Mouse (Mus musculus): ENCODE measurements around the gene Ndufv3. TPM values are rescaled to one million over a fixed set of nuclear protein-coding genes. Genes with fewer than 3 reads are reported as not detected.
"Not testable (repeated sequence)": the region's sequence is repeated elsewhere in the genome, so short reads cannot be mapped to it uniquely, and the experiment has no call there.

The Ndufv3 gene
- total RNA-seq, 2 experiments from 2014 or later, result 439 to 467 TPM

DNA sequence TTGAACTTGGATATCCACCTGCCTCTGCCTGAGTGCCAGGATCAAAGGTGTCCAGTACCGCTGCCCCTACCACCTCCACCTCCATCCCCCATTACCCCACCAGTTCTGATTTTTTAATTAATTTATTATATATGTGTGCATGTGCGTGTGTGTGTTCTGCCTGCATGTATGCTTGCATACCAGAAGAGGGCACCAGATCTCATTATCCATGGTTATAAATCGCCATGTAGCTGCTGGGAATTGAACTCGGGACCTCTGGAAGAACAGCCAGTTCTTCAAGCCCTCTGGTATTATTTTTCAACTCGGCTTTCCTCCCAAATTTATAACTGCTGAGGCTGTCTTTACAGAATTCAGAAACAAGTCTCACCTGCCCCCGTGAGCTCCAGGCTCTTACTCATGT is 9.0 kb upstream of the Ndufv3 start:
- intact Hi-C loops (cut with DNase I), result no loop called here
- no peak for DNase-seq

DNA sequence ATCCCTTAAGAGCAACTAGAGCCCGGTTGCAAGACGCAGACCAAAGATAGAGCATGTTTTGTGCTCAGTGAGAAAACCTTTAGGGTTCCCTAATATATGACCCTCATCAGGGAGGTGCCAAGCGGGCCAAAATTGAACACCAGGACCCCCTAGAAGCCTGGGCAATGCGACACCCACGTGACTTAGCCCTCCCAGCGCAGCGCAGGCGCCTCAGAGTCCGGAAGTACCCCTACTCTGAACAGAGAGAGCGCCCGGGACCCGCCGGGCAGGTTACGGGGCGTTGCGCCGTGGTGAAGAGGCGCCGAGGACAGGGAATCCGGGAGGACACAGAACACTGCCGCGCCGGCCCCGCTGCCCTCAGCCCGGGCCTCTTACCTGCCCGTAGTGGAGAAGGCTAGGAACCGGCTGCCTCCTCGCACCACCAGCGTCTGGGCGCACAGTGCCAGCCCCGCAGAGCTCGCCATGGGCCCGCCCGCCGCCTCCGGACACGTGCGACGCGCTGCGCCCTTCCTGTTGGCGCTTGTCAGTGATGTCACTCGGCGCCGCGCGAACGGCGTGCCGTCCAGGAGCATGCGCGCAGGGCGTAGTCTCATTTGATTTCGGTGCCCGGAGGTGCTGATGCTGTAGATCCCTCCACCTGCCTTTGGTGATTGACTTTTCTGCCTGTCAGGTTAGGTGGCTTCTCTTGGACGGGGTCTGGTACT is 8.0 kb upstream of the Ndufv3 start:
- peak; percentile 70 to 76 for DNase-seq
- intact Hi-C loops (cut with DNase I), result no loop called here

DNA sequence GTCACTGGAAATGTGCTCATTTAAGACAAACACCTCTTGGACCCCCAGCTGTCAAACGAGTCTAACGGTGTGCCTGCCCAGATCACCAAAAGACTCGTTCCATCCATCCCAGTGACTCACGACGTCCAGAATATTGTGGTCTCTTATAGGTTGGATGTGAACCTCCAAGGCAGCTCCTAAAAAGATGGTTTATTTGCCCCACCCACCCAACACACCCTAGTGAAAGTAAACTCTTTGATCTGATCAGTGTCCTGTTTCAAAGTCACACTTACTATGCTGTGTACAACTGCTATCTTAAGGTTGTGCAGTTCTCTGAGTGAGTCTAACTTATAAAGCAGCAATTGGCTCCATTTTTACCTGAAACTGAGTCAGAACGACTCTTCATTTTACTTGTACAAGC is 7.3 kb upstream of the Ndufv3 start:
- DNase-seq, result no peak
- intact Hi-C loops (cut with DNase I), result no loop called here

DNA sequence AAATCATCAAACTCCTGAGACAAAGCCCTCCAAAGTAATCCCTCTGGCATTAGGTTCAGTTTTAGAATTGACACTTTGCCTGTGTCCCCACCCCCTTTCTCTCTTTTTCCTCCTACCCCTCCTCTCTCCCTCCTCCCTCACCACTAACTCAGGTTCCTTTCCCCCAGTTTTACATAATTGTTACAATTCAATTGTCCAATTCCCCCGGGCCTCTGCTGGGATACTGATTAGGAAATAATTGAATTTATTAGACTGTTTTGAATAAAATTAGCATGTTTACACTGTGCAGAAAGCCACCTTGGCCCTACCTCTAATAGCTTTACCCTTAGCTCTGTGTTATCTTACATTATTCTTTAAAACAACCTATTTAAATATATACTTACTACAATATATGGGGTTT is 5.2 kb upstream of the Ndufv3 start:
- no peak for DNase-seq
- intact Hi-C loops (cut with DNase I), result no loop called here

DNA sequence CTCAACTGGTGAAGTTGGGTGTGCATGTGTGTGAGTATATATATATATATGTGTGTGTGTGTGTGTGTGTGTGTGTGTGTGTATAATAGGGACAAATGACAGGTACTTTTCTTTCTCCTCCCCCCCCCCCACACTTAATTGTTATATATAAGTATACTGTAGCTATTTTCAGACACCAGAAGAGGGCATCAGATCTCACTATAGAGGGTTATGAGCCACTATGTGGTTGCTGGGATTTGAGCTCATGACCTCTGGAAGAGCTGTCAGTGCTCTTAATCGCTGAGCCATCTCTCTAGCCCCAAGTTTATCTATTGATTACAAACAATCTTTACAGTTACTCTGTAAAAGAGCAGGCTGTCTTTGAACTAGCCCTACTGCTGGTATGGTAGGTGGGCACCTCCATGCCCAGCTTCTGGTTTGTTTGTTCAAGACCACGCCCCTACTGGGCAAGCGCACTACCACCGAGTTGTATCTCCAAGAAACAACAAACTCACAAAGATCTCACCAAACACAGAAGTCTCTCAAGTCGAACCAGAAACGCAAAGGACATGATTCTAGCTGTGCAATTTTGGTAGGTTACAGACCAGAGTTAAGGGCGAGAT is 470 bp upstream of the Ndufv3 start:
- no peak for DNase-seq
- intact Hi-C loops (cut with DNase I), result no loop called here

DNA sequence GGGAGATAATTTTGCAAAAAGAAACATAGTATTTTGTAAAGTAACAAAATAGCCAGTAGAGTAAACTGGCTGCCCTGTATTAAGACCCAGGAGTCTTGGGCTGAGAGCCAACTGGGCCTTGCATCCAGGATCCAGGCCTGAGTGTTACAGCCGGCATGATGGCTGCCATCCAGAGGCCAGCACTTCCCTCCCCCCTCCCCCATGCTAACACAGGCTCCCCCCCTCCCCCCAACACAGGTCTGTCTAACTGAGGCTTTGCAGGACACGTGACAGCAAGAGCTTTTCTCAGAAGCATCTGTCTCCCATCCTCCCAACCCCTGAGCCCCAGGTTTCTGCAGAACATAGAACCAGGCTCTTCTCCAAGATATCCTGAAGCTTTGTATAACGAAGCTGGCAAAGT is 980 bp downstream of the Ndufv3 start:
- peak in 1 of 2 experiments; percentile 39 for DNase-seq
- intact Hi-C loops (cut with DNase I), result loop anchor here (5.0 kb wide), 1 partner anchor 36 kb away; no protein-coding TSS in a partner anchor

DNA sequence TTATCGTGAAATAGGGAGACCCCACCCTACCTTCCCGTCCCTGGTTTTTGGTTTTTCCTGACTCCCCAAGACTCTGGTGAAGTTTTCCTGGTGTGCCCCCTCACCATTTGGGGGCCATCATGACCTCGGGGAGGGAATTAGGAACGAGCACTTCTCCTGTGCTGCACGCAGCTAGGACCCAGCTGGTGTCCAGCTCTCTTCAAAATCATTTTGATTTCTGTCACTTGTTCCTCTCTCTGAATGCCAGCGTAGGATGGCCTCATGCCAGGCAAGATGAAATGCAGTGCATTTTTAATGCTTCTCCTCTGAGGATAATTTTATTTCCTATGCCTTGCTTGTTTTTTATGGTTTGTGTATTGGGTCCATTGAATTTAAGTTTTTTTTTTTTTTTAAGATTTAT is 2.0 kb downstream of the Ndufv3 start:
- intact Hi-C loops (cut with DNase I), result loop anchor here (5.0 kb wide), 1 partner anchor 35 kb away; no protein-coding TSS in a partner anchor

DNA sequence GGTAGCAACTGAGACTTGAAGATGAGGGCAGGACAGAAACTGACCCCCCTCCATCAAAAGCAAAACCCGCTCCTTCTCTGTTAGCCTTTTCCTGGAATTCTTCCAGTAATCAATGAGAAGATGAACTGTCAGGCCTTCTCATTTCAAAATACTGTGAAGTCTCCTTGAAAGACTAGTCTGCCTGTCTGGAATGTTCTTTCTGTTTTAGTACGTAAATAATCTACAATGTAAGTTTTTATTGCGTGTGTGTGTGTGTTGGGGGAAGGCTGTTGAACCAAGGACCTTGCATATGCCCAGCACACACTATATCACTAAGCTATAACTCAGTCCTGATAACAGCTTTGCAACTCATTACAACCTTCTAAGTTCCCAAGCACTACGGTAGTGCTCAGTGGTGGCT is 5.2 kb downstream of the Ndufv3 start:
- intact Hi-C loops (cut with DNase I), result loop anchor here (2.0 kb wide), 1 partner anchor 142 kb away; no protein-coding TSS in a partner anchor
- no peak for DNase-seq

More for the DNA sequence above, 2.0 kb downstream of the Ndufv3 start:
- no peak for DNase-seq

DNA sequence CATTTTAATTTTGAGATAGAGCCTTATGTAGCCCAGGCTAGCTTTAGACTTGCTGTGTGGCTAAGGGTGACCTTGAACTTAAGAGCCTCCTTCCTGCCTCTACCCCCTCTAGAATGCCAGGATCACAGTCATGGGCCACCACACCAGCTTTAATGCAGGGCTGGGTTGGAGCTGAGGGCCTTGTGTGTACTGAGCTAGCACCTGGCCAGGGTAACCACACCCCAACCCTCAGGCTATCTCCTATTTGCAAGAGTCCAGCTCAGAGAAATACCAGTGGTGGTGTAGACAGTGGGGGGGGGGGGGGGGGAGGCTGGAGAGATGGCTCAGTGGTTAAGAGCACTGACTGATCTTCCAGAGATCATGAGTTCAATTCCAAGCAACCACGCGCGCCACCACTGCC is 5.9 kb downstream of the Ndufv3 start:
- intact Hi-C loops (cut with DNase I), result loop anchor here (2.0 kb wide), 1 partner anchor 141 kb away; no protein-coding TSS in a partner anchor
- no peak for DNase-seq

DNA sequence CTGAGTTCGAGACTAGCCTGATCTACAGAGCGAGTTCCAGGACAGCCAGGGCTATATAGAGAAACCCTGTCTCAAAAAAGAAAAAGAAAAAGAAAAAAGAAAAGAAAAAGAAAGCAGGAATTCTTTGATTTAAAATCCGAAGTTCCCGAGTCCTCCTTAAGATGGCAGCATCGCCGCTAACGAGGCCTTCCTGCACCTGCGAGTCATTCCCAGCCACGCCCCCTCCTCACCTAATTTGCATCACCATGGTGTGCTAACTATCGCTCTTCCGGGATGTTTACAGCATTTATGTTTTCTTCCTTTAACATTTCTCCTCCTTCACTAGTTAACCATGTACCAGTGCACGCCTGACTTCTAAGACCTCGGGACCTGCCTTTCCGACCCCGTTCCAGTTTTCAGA is 9.4 kb downstream of the Ndufv3 start:
- no peak for DNase-seq
- intact Hi-C loops (cut with DNase I), result no loop called here

DNA sequence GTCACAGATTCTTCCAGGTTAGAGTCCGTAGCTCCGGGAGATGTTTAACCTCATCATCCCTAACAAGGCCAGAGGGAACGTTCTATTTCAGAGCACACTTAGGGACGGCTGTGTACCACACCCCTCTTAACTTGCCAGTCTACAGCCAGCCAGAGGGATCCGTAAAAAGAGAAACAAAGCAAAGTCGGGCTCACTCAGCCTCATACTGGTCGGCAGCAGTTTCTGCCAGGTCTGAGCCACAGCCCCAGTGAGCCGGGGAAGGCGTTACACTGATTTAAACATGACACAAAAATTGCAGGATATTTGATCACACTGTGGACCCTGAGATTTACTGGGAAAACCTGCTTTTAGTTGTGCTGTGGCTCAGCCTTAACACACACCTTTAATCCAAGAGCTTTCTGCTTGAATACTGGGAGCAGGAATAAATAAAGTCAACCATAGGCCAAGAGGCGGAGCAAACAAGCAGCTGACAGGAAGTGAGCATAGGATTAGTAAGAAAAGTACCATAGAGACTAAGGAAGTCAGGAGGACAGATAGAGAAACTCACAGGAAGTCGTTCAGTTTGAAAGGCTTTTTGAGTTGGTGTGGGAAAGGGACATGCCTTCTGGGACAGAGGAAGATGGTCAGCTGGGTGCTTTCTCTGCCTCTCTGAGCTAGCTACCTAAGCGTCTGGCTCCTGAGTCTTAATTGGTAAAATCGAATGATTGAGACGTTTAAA is 11.7 kb downstream of the Ndufv3 start:
- intact Hi-C loops (cut with DNase I), result no loop called here
- DNase-seq, result no peak

DNA sequence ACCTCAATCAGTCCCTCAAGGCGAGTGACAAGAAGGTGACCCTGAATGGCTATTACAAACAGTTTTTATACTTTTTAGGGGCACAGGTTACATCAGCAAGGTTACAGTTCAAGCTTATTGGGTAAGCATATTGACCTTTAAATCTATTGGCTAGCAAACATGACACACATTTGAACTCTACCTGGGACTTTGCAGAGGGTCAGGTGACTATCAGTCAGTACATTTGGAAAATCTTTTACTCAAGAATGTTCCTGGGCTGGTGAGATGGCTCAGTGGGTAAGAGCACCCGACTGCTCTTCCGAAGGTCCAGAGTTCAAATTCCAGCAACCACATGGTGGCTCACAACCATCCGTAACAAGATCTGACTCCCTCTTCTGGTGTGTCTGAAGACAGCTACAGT is 12.4 kb downstream of the Ndufv3 start:
- intact Hi-C loops (cut with DNase I); DNase-seq: not testable (repeated sequence)

DNA sequence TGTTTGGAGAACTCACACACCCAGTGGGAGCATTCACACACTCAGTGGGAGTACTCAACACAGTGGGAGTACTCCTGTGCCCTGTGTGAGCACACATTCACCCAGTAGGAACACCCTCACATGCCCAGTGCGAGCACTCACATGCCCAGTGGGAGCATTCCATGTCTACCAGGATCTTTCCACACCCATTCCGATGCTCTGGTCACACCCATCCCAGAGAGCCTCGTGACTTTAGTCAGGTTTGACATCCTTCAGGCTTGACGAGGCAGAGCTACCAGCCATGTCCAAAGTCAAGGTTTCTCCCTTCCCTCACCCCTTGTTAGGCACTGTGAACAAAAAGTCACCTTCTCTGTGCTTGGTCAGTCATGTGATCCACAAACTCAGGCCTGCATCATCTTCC is 15.4 kb downstream of the Ndufv3 start:
- no peak for DNase-seq
- intact Hi-C loops (cut with DNase I), result no loop called here

DNA sequence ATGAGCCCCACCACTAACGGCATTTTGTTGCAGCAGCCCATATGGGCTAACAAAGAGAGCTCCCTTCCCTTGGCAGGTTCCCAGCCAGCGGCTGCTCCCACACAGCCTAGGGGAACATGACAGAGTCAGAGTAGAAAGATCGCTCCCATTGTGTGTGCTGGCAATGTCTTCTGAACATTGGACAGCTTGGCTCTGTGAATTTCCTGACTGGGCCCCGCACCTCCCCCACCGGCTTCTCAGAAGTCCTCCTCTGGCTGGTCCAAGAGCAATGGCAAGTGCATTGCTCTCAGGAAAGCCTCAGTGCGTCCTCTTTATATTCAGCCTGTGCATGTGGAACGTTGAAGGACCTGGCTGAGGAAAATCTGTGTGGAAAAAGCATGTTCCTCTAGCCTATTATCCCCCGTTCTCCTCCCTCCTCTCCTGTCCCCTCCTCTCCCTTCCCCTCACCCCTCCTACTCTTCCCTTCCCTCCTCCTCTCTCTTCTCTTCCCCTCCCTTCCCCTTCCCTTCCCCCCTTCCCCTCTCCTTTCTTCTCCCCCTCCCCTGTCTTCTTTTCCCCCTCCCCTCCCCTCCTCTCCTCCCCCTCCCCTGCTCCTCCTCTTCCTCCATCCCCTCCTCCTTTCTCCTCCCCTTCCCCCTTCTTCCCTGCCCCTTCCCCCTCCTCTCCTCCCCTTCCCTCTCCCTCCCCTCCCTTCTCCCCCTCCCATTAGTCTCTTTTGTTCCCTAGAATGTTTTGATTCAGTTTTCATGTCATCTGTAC is 16.1 kb downstream of the Ndufv3 start:
- peak; percentile 46 to 51 for DNase-seq
- intact Hi-C loops (cut with DNase I), result no loop called here

DNA sequence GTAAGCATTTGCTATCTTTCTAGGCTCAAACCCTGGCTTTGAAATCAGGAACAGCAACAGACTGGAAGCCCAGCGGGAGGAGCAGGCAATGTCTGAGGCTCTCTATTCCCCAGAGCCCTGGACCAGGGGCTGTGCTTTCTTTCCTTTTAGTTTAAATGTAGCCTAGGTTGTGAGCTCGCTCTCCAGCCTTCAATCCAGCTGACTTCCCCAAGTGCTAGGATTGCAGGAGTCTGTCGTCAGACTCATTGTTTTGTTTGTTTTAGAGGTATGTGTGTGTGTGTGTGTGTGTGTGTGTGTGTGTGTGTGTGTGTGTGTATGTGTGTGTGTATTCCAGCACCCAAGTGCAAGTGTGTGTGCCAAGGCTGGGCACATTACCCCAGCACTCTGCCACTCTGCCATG is 20.2 kb downstream of the Ndufv3 start:
- intact Hi-C loops (cut with DNase I), result no loop called here
- no peak for DNase-seq

DNA sequence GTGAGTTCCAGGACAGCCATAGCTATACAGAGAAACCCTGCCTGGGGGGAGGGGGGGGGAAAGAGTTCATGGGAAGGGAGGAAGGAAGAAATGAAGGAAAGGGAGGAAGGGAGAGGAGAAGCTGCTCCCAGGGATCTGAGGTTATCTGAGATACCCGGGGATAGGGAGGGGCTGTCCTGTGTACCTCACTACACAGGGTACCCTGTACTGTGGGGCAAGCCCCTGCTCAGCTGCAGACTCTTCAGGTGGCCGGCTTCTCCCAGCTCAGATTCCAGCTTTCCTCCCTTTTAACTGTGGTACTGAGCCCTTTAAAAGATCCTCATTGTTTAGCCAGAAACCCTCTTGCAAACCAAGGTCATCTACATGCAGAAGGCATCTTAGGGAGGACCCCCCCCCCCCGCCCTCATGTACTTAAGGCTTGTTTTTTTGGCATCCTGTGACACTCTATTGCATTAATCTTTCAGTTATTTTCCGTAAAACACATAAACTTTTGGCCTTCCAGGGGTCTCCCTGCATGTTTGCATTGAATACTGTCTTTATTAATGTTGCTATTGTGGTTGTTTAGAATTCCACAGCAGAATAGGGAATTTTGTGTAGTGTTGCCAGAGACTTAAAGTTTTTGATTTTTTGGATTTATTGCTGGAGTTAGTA is 21.0 kb downstream of the Ndufv3 start:
- intact Hi-C loops (cut with DNase I), result no loop called here
- no peak for DNase-seq

DNA sequence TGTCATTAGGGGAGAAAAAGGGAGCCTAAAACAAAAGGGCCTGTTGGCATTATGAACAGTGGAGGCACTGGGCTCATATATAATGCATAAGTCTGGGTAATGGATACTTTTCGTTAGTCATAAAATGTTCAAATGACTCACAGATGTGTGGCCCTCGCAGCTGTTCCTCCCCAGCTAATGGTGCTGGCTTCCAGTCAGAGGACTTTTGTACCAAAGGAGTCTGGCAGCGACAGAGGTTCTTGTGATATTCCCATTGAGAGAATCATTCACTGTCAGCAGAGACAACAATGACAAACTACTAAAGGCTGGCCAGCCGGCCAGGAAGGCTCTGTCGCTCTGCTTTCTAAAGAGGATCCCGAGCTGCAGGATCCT is 21.5 kb downstream of the Ndufv3 start:
- intact Hi-C loops (cut with DNase I), result no loop called here
- DNase-seq, result peak in 1 of 2 experiments; percentile 39

DNA sequence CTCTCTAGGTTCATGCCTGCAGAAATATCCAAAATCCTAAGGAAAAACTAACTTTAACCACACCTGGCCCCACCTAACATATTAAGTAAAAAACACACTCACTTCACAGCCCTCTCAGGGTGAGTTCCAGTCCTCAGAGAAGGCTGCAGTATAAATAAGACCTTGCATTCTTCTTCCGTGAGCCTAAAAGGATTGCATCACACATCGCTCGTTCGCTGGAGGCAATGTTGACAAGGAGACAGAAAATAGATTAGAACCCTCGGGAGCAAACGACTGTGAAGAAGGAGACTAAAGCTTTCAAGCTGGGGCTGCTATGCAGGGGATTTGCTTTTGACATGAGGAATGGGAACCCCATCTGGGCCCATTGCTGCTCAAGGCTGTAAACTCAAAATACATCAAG is 23.7 kb downstream of the Ndufv3 start:
- DNase-seq, result no peak
- intact Hi-C loops (cut with DNase I), result no loop called here

DNA sequence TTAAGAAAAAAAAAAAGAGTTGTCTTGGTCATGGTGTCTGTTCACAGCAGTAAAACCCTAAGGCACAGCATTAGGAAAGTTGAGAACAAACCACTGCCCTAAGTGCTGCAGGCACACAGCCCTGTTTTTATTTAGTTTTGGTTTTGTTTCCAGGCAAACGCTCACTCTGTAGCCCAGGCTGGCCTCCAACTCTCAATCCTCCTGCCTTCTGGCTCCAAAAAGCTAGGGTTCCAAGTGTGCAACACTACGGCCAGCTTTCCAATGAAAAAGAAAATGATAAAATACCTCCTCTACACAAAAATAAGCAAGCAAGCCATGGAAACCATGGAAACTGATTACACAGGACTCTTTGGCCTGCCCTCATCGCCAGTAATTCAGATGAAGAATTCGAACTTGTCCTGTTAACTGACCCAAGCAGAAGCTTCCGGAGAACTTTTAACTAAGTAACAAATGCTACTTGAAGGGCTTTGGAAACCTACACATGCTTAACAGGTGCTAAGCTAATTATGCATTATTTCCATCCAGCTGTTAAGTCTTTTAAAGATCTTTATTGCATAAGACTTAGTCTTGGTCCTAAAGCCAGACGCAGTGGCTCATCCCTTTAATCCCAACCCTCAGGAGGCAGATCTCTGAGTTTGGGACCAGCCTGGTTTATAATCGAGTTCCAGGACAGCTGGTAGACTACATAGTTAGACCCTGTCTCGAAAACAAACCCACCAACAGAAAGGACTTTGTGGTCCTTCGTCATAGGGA is 26.7 kb downstream of the Ndufv3 start:
- no peak for DNase-seq
- intact Hi-C loops (cut with DNase I), result no loop called here

DNA sequence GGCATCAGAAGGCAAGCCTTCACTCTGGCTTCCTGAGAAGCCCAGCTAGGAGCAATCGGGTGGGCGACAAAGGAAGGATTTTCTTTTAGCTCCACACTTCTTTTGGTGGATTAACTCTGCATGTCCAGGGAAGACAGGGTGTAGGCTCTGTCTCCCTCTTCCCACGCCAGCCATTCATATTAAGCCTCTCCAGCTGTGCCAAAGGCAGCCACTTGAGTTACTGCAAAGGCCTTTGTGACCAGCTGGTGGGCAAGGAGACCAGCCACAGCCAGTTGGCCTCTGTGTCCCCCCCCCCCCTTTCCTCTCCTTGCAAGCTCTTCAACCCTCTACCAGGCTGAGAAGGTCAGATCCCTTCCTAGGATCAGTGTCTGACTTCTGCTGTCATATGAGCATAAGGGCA is 28.1 kb downstream of the Ndufv3 start:
- no peak for DNase-seq
- intact Hi-C loops (cut with DNase I), result no loop called here

Data from gastrocnemius, postnatal 36 days (tissue).